Mouse (Mus musculus) layer of hippocampus, adult 2 months (tissue): ENCODE measurements at regions not wholly inside any gene's neighbourhood (a gene's known extent, or its start where the extent isn't known, plus 50 kb on each side); places are given as distances from the start of the nearest gene placed in this dataset.

Experiments used
- DNase-seq, 2 experiments: peaks; one replicate each; pipeline ENCODE4 v3.0.0; 2022; ENCODE audit warnings: low spot score in 2 of 2
- H3K27ac ChIP-seq: fragments of 200-600 bp; 2 replicates; pipeline ENCODE4 v1.8.1; 2022
- H3K4me3 ChIP-seq: fragments of 200-600 bp; 2 replicates; pipeline ENCODE4 v1.8.1; 2022; ENCODE audit warnings: mild to moderate bottlenecking
- CTCF ChIP-seq: fragments of 200-600 bp; conservative IDR thresholded peaks from 2 replicates; pipeline ENCODE4 v1.8.1; 2022; ENCODE audit warnings: antibody characterized with exemption, mild to moderate bottlenecking, moderate library complexity

GRCm38 (mm10) chr13:57313731-57314130 lies 417.9 kb upstream of the Trpc7 start:
- no peak overlapping the region for H3K4me3 ChIP-seq
- H3K27ac ChIP-seq: no peak overlapping the region
- TF ChIP-seq CTCF: no peak
- DNase-seq: no peak

- TF ChIP-seq CTCF: no peak
- Histone ChIP-seq H3K4me3 (no peak overlapping the region), H3K27ac (no peak overlapping the region)
- no peak for DNase-seq
Observed at GRCm38 (mm10) chr13:57311235-57311634, 415.4 kb upstream of the Trpc7 start.

GRCm38 (mm10) chr13:57309618-57310017 lies 413.8 kb upstream of the Trpc7 start:
- DNase-seq: no peak
- H3K27ac ChIP-seq: no peak overlapping the region
- H3K4me3 ChIP-seq: no peak overlapping the region
- TF ChIP-seq CTCF: peak; percentile 48

- H3K27ac ChIP-seq: no peak overlapping the region
- H3K4me3 ChIP-seq: no peak overlapping the region
- TF ChIP-seq CTCF: no peak
- DNase-seq: no peak
Observed at GRCm38 (mm10) chr13:57307971-57308903, 412.4 kb upstream of the Trpc7 start.

GRCm38 (mm10) chr13:57305586-57305985 lies 409.8 kb upstream of the Trpc7 start:
- no peak for TF ChIP-seq CTCF
- Histone ChIP-seq H3K4me3 (no peak overlapping the region), H3K27ac (no peak overlapping the region)
- no peak for DNase-seq

- Histone ChIP-seq H3K27ac (no peak overlapping the region), H3K4me3 (no peak overlapping the region)
- no peak for TF ChIP-seq CTCF
- no peak for DNase-seq
Observed at GRCm38 (mm10) chr13:57303805-57304204, 408.0 kb upstream of the Trpc7 start.

- TF ChIP-seq CTCF: no peak
- no peak overlapping the region for H3K4me3 ChIP-seq
- peak in 1 of 2 experiments; percentile 8 for DNase-seq
- no peak overlapping the region for H3K27ac ChIP-seq
Observed at GRCm38 (mm10) chr13:57291737-57292490, 396.1 kb upstream of the Trpc7 start.

- DNase-seq: no peak
- Histone ChIP-seq H3K27ac (no peak overlapping the region), H3K4me3 (no peak overlapping the region)
- TF ChIP-seq CTCF: no peak
Observed at GRCm38 (mm10) chr13:57286168-57286567, 390.4 kb upstream of the Trpc7 start.

- TF ChIP-seq CTCF: no peak
- no peak overlapping the region for H3K4me3 ChIP-seq
- no peak overlapping the region for H3K27ac ChIP-seq
- DNase-seq: no peak
Observed at GRCm38 (mm10) chr13:57282816-57283215, 387.0 kb upstream of the Trpc7 start.

- no peak overlapping the region for H3K27ac ChIP-seq
- DNase-seq: no peak
- no peak overlapping the region for H3K4me3 ChIP-seq
- no peak for TF ChIP-seq CTCF
Observed at GRCm38 (mm10) chr13:57281941-57282710, 386.3 kb upstream of the Trpc7 start.

- Histone ChIP-seq H3K4me3 (no peak overlapping the region), H3K27ac (no peak overlapping the region)
- TF ChIP-seq CTCF: peak; percentile 94
- DNase-seq: peak; percentile 44 to 70
Observed at GRCm38 (mm10) chr13:57281504-57281903, 385.7 kb upstream of the Trpc7 start.

GRCm38 (mm10) chr13:57278580-57278979 lies 382.8 kb upstream of the Trpc7 start:
- H3K4me3 ChIP-seq: no peak overlapping the region
- DNase-seq: no peak
- peak; percentile 75 for TF ChIP-seq CTCF
- no peak overlapping the region for H3K27ac ChIP-seq

- peak; percentile 69 for TF ChIP-seq CTCF
- DNase-seq: peak; percentile 24 to 29
- Histone ChIP-seq H3K27ac (no peak overlapping the region), H3K4me3 (no peak overlapping the region)
Observed at GRCm38 (mm10) chr13:57277076-57277475, 381.3 kb upstream of the Trpc7 start.
